ENCODE assay signal across 12 mouse cellular contexts in genomic region chr3:37936251-37936931, GRCm38 (mm10).
DNase-seq lines count a peak whose midpoint lies in the region; ATAC-seq and TF ChIP-seq lines count a peak whose summit lies in the region.
"Had no signal": no experiment of that assay in that cellular context is flagged by ENCODE, and none has a peak within 500 bp of the region (broad histone marks: within the 10 kb centered on the region; RNA-seq: fewer than 3 reads in every experiment).

No protein-coding gene starts in this region.

- WGBS in heart, postnatal 0 days = 81% methylated on average over 12 of the region's 12 CpGs
- WGBS in heart, embryonic 11.5 days (ENCODE audit: insufficient replicate concordance) = 78% methylated on average over 12 of the region's 12 CpGs
- 65% methylated on average over 12 of the region's 12 CpGs for WGBS in embryonic facial prominence, embryonic 12.5 days
- WGBS in limb, embryonic 15.5 days = 22% methylated on average over 12 of the region's 12 CpGs

- H3K36me3 ChIP-seq in heart, postnatal 0 days (replicated peaks; ENCODE audit: control insufficient read depth, insufficient read depth, low read length) = no peaks in the 10 kb centered on the region
- no peaks in the 10 kb centered on the region for H3K36me3 ChIP-seq in heart, embryonic 11.5 days (ENCODE audit: control insufficient read depth, insufficient read depth, low read length)
- no peaks in the 10 kb centered on the region for H3K36me3 ChIP-seq in embryonic facial prominence, embryonic 12.5 days
- H3K36me3 ChIP-seq in limb, embryonic 15.5 days = no peaks in the 10 kb centered on the region

- TF ChIP-seq CTCF in heart, postnatal 0 days (IDR thresholded peaks at IDR 0.05; ENCODE audit: low read depth) = no peak

- no peak overlapping the region for H3K4me2 ChIP-seq in heart, postnatal 0 days (ENCODE audit: low read depth, low read length)
- H3K4me2 ChIP-seq in heart, embryonic 11.5 days = no peak overlapping the region
- H3K4me2 ChIP-seq in embryonic facial prominence, embryonic 12.5 days (replicated peaks) = 0 out of 2 replicates have a peak overlapping the region, but pooled peaks have one; percentile 1
- peak overlapping the region; percentile 36 for H3K4me2 ChIP-seq in limb, embryonic 15.5 days

- no peak for ATAC-seq in heart, postnatal 0 days (ENCODE audit: insufficient read depth, low read depth)
- ATAC-seq in heart, embryonic 11.5 days (replicated peaks; ENCODE audit: insufficient number of reproducible peaks, low FRiP score, low TSS enrichment) = no peak
- ATAC-seq in embryonic facial prominence, embryonic 12.5 days (ENCODE audit: insufficient number of reproducible peaks, insufficient read depth, low FRiP score, low TSS enrichment) = no peak
- 0 out of 2 replicates have a peak, but pooled peaks have one; percentile 25 for ATAC-seq in limb, embryonic 15.5 days (ENCODE audit: insufficient number of reproducible peaks, low FRiP score, low TSS enrichment, low read depth)

- H3K9me3 ChIP-seq in heart, postnatal 0 days (replicated peaks; ENCODE audit: control insufficient read depth, low read length) = no peaks in the 10 kb centered on the region
- no peaks in the 10 kb centered on the region for H3K9me3 ChIP-seq in heart, embryonic 11.5 days (replicated peaks; ENCODE audit: control insufficient read depth, low read length)
- no peaks in the 10 kb centered on the region for H3K9me3 ChIP-seq in embryonic facial prominence, embryonic 12.5 days
- H3K9me3 ChIP-seq in limb, embryonic 15.5 days = no peaks in the 10 kb centered on the region

- no peak for TF ChIP-seq EP300 in heart, postnatal 0 days (IDR thresholded peaks at IDR 0.05; ENCODE audit: low read depth)

- no peaks in the 10 kb centered on the region for H3K27me3 ChIP-seq in heart, postnatal 0 days (ENCODE audit: control insufficient read depth, insufficient read depth, low read length)
- no peaks in the 10 kb centered on the region for H3K27me3 ChIP-seq in heart, embryonic 11.5 days (ENCODE audit: control insufficient read depth, insufficient read depth, low read length)
- H3K27me3 ChIP-seq in embryonic facial prominence, embryonic 12.5 days = no peaks in the 10 kb centered on the region
- no peaks in the 10 kb centered on the region for H3K27me3 ChIP-seq in limb, embryonic 15.5 days

- H3K9ac ChIP-seq in heart, postnatal 0 days (replicated peaks; ENCODE audit: low read depth, low read length) = no peak overlapping the region
- H3K9ac ChIP-seq in heart, embryonic 11.5 days (ENCODE audit: low read depth, low read length) = no peak overlapping the region
- H3K9ac ChIP-seq in embryonic facial prominence, embryonic 12.5 days = no peak overlapping the region
- no peak overlapping the region for H3K9ac ChIP-seq in limb, embryonic 15.5 days

- no peak overlapping the region for H3K4me3 ChIP-seq in heart, postnatal 0 days (ENCODE audit: low read depth, low read length)
- H3K4me3 ChIP-seq in heart, embryonic 11.5 days (ENCODE audit: low read depth, low read length) = no peak overlapping the region
- H3K4me3 ChIP-seq in embryonic facial prominence, embryonic 12.5 days = no peak overlapping the region
- no peak overlapping the region for H3K4me3 ChIP-seq in limb, embryonic 15.5 days
- H3K4me3 ChIP-seq: layer of hippocampus, adult 2 months had no signal

- peaks cover 42% of the 10 kb centered on the region for H3K4me1 ChIP-seq in heart, postnatal 0 days (ENCODE audit: control insufficient read depth, insufficient read depth)
- peaks cover 22% of the 10 kb centered on the region for H3K4me1 ChIP-seq in heart, embryonic 11.5 days (ENCODE audit: control insufficient read depth, insufficient read depth, low read length)
- peaks cover 33% of the 10 kb centered on the region for H3K4me1 ChIP-seq in embryonic facial prominence, embryonic 12.5 days
- peaks cover 38% of the 10 kb centered on the region for H3K4me1 ChIP-seq in limb, embryonic 15.5 days

- no peak for DNase-seq in heart, postnatal 0 days (ENCODE audit: low spot score)
- DNase-seq in kidney, adult 8-10 months = peak; percentile 56 to 82
- no peak for DNase-seq in layer of hippocampus, adult 9-11 months
- DNase-seq in gastrocnemius, postnatal 36 days = no peak
- no peak for DNase-seq in B cell, adult 2 months
- DNase-seq: cerebellum, adult 8-10 months; heart, adult 18-20 months; thymus, adult 2 months had no signal

- intact Hi-C loops in gastrocnemius, postnatal 36 days (cut with DNase I) = loop anchor here (5.0 kb wide), 1 partner anchor 294 kb away; no protein-coding TSS in a partner anchor

- H3K27ac ChIP-seq in heart, postnatal 0 days (ENCODE audit: low read depth) = peak overlapping the region; percentile 70
- no peak overlapping the region for H3K27ac ChIP-seq in heart, embryonic 11.5 days (ENCODE audit: low read depth, low read length)
- peak overlapping the region; percentile 69; the same call in 1 of the 2 replicates for H3K27ac ChIP-seq in embryonic facial prominence, embryonic 12.5 days
- peak overlapping the region; percentile 76 for H3K27ac ChIP-seq in limb, embryonic 15.5 days
- H3K27ac ChIP-seq: layer of hippocampus, adult 2 months had no signal

Comparison
In these comparisons a context has a peak if more than half of its experiments do, and no peak if none do; other contexts are left out.
1. DNase-seq: peak in kidney, adult 8-10 months (2 of 2); none in heart, postnatal 0 days (single experiment), layer of hippocampus, adult 9-11 months (single experiment), gastrocnemius, postnatal 36 days (0 of 2) and B cell, adult 2 months (0 of 2).
2. H3K4me2 ChIP-seq: peak in embryonic facial prominence, embryonic 12.5 days (single experiment) and limb, embryonic 15.5 days (single experiment); none in heart, postnatal 0 days (single experiment) and heart, embryonic 11.5 days (single experiment).